Mouse (Mus musculus): ENCODE data around the gene Sec1. TPM values are rescaled to one million over a fixed set of nuclear protein-coding genes. Genes with fewer than 3 reads are reported as not detected.
A peak's percentile ranks its signal among the peaks of the same experiment; 100 is the strongest.

Sec1 gene
- polyA plus RNA-seq (2015; fragmentation: Nextera tagmentation; extraction: Ambion mirVana) = 0.47 and 0.77 TPM in 2 replicates

GRCm38 (mm10) chr7:45693921-45694591 is at the start of gene Sec1:
Gene Sec1, minus strand, starts transcription at chr7:45694402.
- Histone ChIP-seq H3K4me2 (no peak within 1 kb of the TSS), H3K27ac (replicated peaks) (no peak within 1 kb of the TSS), H3K36me3 (no peaks in the 10 kb centered on the region), H3K4me3 (replicated peaks) (no peak within 1 kb of the TSS), H3K4me1 (peaks cover 4% of the 10 kb centered on the region; the same call in 1 of the 2 replicates), H3K27me3 (replicated peaks) (0 out of 2 replicates have a peak, but pooled peaks cover 5% of the 10 kb centered on the region), H3K9me3 (replicated peaks) (no peaks in the 10 kb centered on the region), H3K9ac (replicated peaks) (no peak within 1 kb of the TSS)
- ATAC-seq (ENCODE audit: low FRiP score) = no peak
- 88% methylated on average over 50 of the region's 50 CpGs for WGBS

GRCm38 (mm10) chr7:45742338-45742737 is 48.1 kb upstream of the Sec1 start:
- H3K27ac ChIP-seq (replicated peaks) = no peak overlapping the region
- H3K36me3 ChIP-seq = no peaks in the 10 kb centered on the region
- H3K4me3 ChIP-seq (replicated peaks) = peak overlapping the region; percentile 9; the same call in 1 of the 2 replicates
- H3K9ac ChIP-seq (replicated peaks) = no peak overlapping the region
- no peaks in the 10 kb centered on the region for H3K9me3 ChIP-seq (replicated peaks)
- no peak for ATAC-seq (ENCODE audit: low FRiP score)
- 44% methylated on average over 19 of the region's 19 CpGs for WGBS
- no peaks in the 10 kb centered on the region for H3K4me1 ChIP-seq
- peaks cover 3% of the 10 kb centered on the region; the same call in 1 of the 2 replicates for H3K27me3 ChIP-seq (replicated peaks)
- peak overlapping the region; percentile 36 for H3K4me2 ChIP-seq

- no peaks in the 10 kb centered on the region for H3K4me1 ChIP-seq
- no peaks in the 10 kb centered on the region for H3K36me3 ChIP-seq
- H3K4me2 ChIP-seq = peak overlapping the region; percentile 36
- WGBS = 42% methylated on average over 11 of the region's 11 CpGs
- no peak overlapping the region for H3K9ac ChIP-seq (replicated peaks)
- no peaks in the 10 kb centered on the region for H3K9me3 ChIP-seq (replicated peaks)
- peak overlapping the region; percentile 9; the same call in 1 of the 2 replicates for H3K4me3 ChIP-seq (replicated peaks)
- ATAC-seq (ENCODE audit: low FRiP score) = no peak
- H3K27me3 ChIP-seq (replicated peaks) = peaks cover 3% of the 10 kb centered on the region; the same call in 1 of the 2 replicates
- no peak overlapping the region for H3K27ac ChIP-seq (replicated peaks)
These were observed 47.6 kb upstream of the Sec1 start for GRCm38 (mm10) chr7:45741777-45742176.

- Histone ChIP-seq H3K27ac (replicated peaks) (no peak overlapping the region), H3K36me3 (no peaks in the 10 kb centered on the region)
These were observed 47.1 kb upstream of the Sec1 start for GRCm38 (mm10) chr7:45741308-45741707.

GRCm38 (mm10) chr7:45739820-45740219 is 45.6 kb upstream of the Sec1 start:
- Histone ChIP-seq H3K9me3 (replicated peaks) (no peaks in the 10 kb centered on the region), H3K9ac (replicated peaks) (no peak overlapping the region), H3K4me1 (no peaks in the 10 kb centered on the region), H3K4me2 (no peak overlapping the region), H3K27ac (replicated peaks) (no peak overlapping the region), H3K36me3 (no peaks in the 10 kb centered on the region), H3K27me3 (replicated peaks) (peaks cover 3% of the 10 kb centered on the region; the same call in 1 of the 2 replicates), H3K4me3 (replicated peaks) (no peak overlapping the region)
- ATAC-seq (ENCODE audit: low FRiP score) = no peak
- 72% methylated on average over 10 of the region's 10 CpGs for WGBS

More at GRCm38 (mm10) chr7:45741308-45741707, 47.1 kb upstream of the Sec1 start:
- H3K4me1 ChIP-seq = no peaks in the 10 kb centered on the region
- no peaks in the 10 kb centered on the region for H3K9me3 ChIP-seq (replicated peaks)
- no peak for ATAC-seq (ENCODE audit: low FRiP score)
- H3K27me3 ChIP-seq (replicated peaks) = peaks cover 3% of the 10 kb centered on the region; the same call in 1 of the 2 replicates
- WGBS = 90% methylated on average over 12 of the region's 12 CpGs
- no peak overlapping the region for H3K4me3 ChIP-seq (replicated peaks)
- no peak overlapping the region for H3K4me2 ChIP-seq
- no peak overlapping the region for H3K9ac ChIP-seq (replicated peaks)

DNA sequence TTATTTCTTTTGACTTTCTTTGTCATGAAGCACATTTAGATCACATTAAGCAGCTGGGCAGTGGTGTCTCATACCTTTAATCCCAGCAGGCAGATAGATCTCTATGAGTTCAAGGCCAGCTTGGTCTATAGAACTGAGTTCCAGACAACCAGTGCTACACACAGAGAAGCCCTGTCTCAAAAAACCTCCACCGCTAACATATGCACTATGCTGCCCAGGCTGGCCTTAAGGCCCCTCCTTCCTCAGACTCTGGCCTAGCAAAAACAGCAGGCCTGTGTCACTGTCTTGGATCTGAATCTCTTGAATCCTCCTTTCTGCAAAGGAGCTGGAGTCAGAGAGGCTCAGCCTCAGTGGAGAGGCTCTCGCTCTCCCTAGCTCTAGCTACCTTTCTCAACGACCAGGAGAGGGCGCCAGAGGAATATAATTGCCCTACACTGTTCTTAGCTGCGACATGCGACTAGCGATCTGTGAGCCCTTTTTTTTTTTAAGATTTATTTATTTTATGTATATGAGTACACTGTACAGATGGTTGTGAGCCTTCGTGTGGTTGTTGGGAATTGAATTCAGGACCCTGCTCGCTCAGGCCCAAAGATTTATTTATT is 45.1 kb upstream of the Sec1 start:
- 8% methylated on average over 9 of the region's 9 CpGs for WGBS
- peak; percentile 84 for ATAC-seq (ENCODE audit: low FRiP score)
- no peak overlapping the region for H3K27ac ChIP-seq (replicated peaks)

GRCm38 (mm10) chr7:45733477-45733876 is 39.3 kb upstream of the Sec1 start:
- peaks cover 3% of the 10 kb centered on the region; the same call in 1 of the 2 replicates for H3K4me1 ChIP-seq
- H3K27me3 ChIP-seq (replicated peaks) = no peaks in the 10 kb centered on the region
- 86% methylated on average over 5 of the region's 5 CpGs for WGBS
- H3K9me3 ChIP-seq (replicated peaks) = no peaks in the 10 kb centered on the region
- H3K4me2 ChIP-seq = no peak overlapping the region
- no peak overlapping the region for H3K9ac ChIP-seq (replicated peaks)
- H3K36me3 ChIP-seq = peaks cover 3% of the 10 kb centered on the region; the same call in 1 of the 2 replicates
- no peak overlapping the region for H3K4me3 ChIP-seq (replicated peaks)
- H3K27ac ChIP-seq (replicated peaks) = no peak overlapping the region
- ATAC-seq (ENCODE audit: low FRiP score) = no peak

More for the DNA sequence above, 45.1 kb upstream of the Sec1 start:
- Histone ChIP-seq H3K27me3 (replicated peaks) (peaks cover 3% of the 10 kb centered on the region; the same call in 1 of the 2 replicates), H3K9me3 (replicated peaks) (no peaks in the 10 kb centered on the region), H3K4me2 (no peak overlapping the region), H3K4me3 (replicated peaks) (no peak overlapping the region), H3K9ac (replicated peaks) (no peak overlapping the region), H3K36me3 (no peaks in the 10 kb centered on the region), H3K4me1 (no peaks in the 10 kb centered on the region)

GRCm38 (mm10) chr7:45730727-45731431 is 36.7 kb upstream of the Sec1 start:
- no peaks in the 10 kb centered on the region for H3K9me3 ChIP-seq (replicated peaks)
- no peak overlapping the region for H3K9ac ChIP-seq (replicated peaks)
- 16% methylated on average over 16 of the region's 16 CpGs for WGBS
- no peak overlapping the region for H3K4me3 ChIP-seq (replicated peaks)
- H3K36me3 ChIP-seq = peaks cover 13% of the 10 kb centered on the region
- ATAC-seq (ENCODE audit: low FRiP score) = no peak
- H3K4me2 ChIP-seq = no peak overlapping the region
- no peak overlapping the region for H3K27ac ChIP-seq (replicated peaks)
- H3K4me1 ChIP-seq = peaks cover 3% of the 10 kb centered on the region; the same call in 1 of the 2 replicates
- no peaks in the 10 kb centered on the region for H3K27me3 ChIP-seq (replicated peaks)

DNA sequence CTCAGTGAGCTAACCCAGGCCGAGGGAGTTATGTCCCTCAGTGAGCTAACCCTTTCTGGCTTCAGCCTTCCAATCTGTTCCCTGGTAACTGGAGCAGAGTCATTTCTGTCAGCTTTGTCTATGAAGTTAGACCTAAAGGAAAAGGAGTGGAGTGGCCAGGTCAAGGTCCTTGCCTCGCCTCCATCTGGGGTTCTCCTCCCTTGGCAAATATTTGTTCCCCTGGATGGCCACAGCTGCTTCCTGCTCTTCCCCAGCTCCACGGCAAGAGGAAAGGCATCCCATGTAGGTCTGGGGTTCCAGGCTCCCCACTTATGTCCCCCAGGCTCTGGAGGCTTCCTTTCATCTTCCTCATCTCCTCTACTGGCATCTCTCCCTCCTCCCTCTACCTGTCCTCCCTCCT is 33.4 kb upstream of the Sec1 start:
- Histone ChIP-seq H3K27me3 (replicated peaks) (no peaks in the 10 kb centered on the region), H3K4me2 (no peak overlapping the region), H3K36me3 (peaks cover 44% of the 10 kb centered on the region), H3K4me1 (peaks cover 3% of the 10 kb centered on the region; the same call in 1 of the 2 replicates), H3K27ac (replicated peaks) (no peak overlapping the region), H3K9me3 (replicated peaks) (no peaks in the 10 kb centered on the region), H3K4me3 (replicated peaks) (no peak overlapping the region), H3K9ac (replicated peaks) (no peak overlapping the region)
- ATAC-seq (ENCODE audit: low FRiP score) = no peak
- 85% methylated on average over 3 of the region's 3 CpGs for WGBS

- ATAC-seq (ENCODE audit: low FRiP score) = no peak
- Histone ChIP-seq H3K27ac (replicated peaks) (no peak overlapping the region), H3K9me3 (replicated peaks) (no peaks in the 10 kb centered on the region), H3K4me3 (replicated peaks) (no peak overlapping the region), H3K36me3 (peaks cover 49% of the 10 kb centered on the region), H3K9ac (replicated peaks) (no peak overlapping the region), H3K4me2 (no peak overlapping the region), H3K4me1 (peaks cover 3% of the 10 kb centered on the region; the same call in 1 of the 2 replicates), H3K27me3 (replicated peaks) (no peaks in the 10 kb centered on the region)
- WGBS = 93% methylated on average over 10 of the region's 10 CpGs
These were observed 32.2 kb upstream of the Sec1 start for GRCm38 (mm10) chr7:45726419-45726818.

DNA sequence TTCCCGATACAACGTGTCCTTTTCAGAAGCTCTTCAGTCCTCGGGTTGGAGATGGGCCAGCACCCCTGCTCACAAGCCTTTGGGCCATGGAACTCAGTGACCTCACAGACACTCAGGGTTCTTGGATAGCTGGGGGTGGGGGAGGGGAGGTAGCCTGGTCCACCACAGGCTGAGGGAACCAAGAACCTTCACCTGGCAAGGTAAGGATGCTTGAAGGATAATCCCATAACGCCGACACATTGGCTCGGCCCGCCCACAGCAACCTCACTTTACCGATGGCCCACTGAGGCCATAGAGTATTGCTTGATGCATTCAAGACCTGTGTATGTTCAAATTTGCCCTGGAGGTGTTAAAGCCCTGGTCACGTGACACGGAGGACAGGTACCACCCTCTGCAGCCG is 31.5 kb upstream of the Sec1 start, which contains the start of gene Spaca4:
Gene Spaca4 (minus strand): TSS at position 101 of the 400 bp plus-strand sequence.
- H3K36me3 ChIP-seq = peaks cover 56% of the 10 kb centered on the region

More for the DNA sequence above, 31.5 kb upstream of the Sec1 start, which contains the start of gene Spaca4:
- Histone ChIP-seq H3K4me1 (no peaks in the 10 kb centered on the region), H3K27me3 (replicated peaks) (no peaks in the 10 kb centered on the region), H3K4me2 (no peak within 1 kb of the TSS), H3K27ac (replicated peaks) (no peak within 1 kb of the TSS), H3K9ac (replicated peaks) (no peak within 1 kb of the TSS), H3K4me3 (replicated peaks) (no peak within 1 kb of the TSS), H3K9me3 (replicated peaks) (no peaks in the 10 kb centered on the region)
- no peak for ATAC-seq (ENCODE audit: low FRiP score)
- 94% methylated on average over 11 of the region's 11 CpGs for WGBS
